Mouse (Mus musculus) liver, embryonic 15.5 days (tissue): ENCODE results near the gene Cacna1s. TPM values are rescaled to one million over a fixed set of nuclear protein-coding genes. Genes with fewer than 3 reads are reported as not detected.
A peak's percentile ranks its signal among the peaks of the same experiment; 100 is the strongest.

ENCODE experiments used
- ATAC-seq: fragments of 200-750 bp; cut with Nextera tagmentation; 2 replicates; pipeline ENCODE4 v1.8.0; 2017; ENCODE audit warnings: moderate number of reproducible peaks, mild to moderate bottlenecking, moderate library complexity; ENCODE audit not compliant: insufficient read depth
- H3K27ac ChIP-seq: fragments of 300-500 bp; sonication (generic); replicated peaks from 2 replicates; pipeline ENCODE4 v1.5.1; 2015; ENCODE audit warnings: mild to moderate bottlenecking, inconsistent platforms
- H3K27me3 ChIP-seq: fragments of 300-500 bp; sonication (generic); 2 replicates; pipeline ENCODE4 v1.6.1; 2015; ENCODE audit warnings: mild to moderate bottlenecking, inconsistent platforms
- H3K36me3 ChIP-seq: fragments of 300-500 bp; sonication (generic); replicated peaks from 2 replicates; pipeline ENCODE4 v1.6.1; 2015; ENCODE audit warnings: moderate library complexity, mild to moderate bottlenecking, inconsistent platforms
- H3K4me1 ChIP-seq: fragments of 300-500 bp; sonication (generic); replicated peaks from 2 replicates; pipeline ENCODE4 v1.6.1; 2015; ENCODE audit warnings: inconsistent platforms
- H3K4me2 ChIP-seq: fragments of 300-500 bp; sonication (generic); 2 replicates; pipeline ENCODE4 v1.6.1; 2015; ENCODE audit warnings: moderate library complexity, mild to moderate bottlenecking, inconsistent platforms
- H3K4me3 ChIP-seq: fragments of 300-500 bp; sonication (generic); replicated peaks from 2 replicates; pipeline ENCODE4 v1.5.1; 2015; ENCODE audit warnings: mild to moderate bottlenecking, inconsistent platforms
- H3K9ac ChIP-seq: fragments of 300-500 bp; sonication (generic); 2 replicates; pipeline ENCODE4 v1.6.1; 2015; ENCODE audit warnings: moderate library complexity, mild to moderate bottlenecking, inconsistent platforms
- H3K9me3 ChIP-seq: fragments of 300-500 bp; sonication (generic); replicated peaks from 2 replicates; pipeline ENCODE4 v1.6.1; 2016; ENCODE audit warnings: inconsistent platforms
- WGBS: fragments of 180-500 bp; shearing (Covaris S2); methylation state at CpG from one replicate; pipeline ENCODE4 v1.1.7; 2015; ENCODE audit warnings: mixed read lengths; ENCODE audit not compliant: insufficient replicate concordance; 5-methylcytosine and 5-hydroxymethylcytosine counted together
- polyA plus RNA-seq: library from polyadenylated mRNA; unstranded; fragments of >200 nt; fragmentation: Nextera tagmentation; extraction: Ambion mirVana; gene quantifications from 2 replicates; pipeline ENCODE4 v1.2.1, GENCODE M21; 2015

Cacna1s gene
- polyA plus RNA-seq, 1 experiment from 2014 or later = 0.52 TPM

DNA sequence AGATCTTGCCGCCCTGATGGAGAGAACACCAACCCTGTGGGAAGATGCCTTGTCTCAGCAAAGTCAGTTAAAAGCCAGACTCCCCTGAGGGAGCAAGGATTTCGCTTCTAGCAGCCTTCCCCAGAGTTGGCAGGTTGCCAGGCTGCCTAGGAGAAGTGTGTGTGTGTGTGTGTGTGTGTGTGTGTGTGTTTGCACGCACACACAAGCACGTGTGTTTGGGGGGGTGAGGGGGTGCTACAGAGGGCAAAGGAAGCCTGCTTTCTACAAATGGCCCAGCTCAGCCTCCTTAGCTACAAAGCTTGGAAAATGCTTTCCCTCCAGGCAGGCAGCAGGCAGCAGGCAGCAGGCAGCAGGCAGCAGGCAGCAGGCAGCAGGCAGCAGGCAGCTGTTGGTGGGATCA is 85.0 kb downstream of the Cacna1s start:
- ATAC-seq = no peak
- peaks cover 3% of the 10 kb centered on the region; the same call in 1 of the 2 replicates for H3K27me3 ChIP-seq
- peak overlapping the region; percentile 4; the same call in 1 of the 2 replicates for H3K4me2 ChIP-seq
- no peaks in the 10 kb centered on the region for H3K9me3 ChIP-seq
- H3K9ac ChIP-seq = peak overlapping the region; percentile 15; the same call in 1 of the 2 replicates
- 19% methylated on average over 4 of the region's 4 CpGs for WGBS
- peak overlapping the region; percentile 41; the same call in 1 of the 2 replicates for H3K27ac ChIP-seq
- H3K4me1 ChIP-seq = peaks cover 100% of the 10 kb centered on the region
- no peaks in the 10 kb centered on the region for H3K36me3 ChIP-seq
- H3K4me3 ChIP-seq = no peak overlapping the region

DNA sequence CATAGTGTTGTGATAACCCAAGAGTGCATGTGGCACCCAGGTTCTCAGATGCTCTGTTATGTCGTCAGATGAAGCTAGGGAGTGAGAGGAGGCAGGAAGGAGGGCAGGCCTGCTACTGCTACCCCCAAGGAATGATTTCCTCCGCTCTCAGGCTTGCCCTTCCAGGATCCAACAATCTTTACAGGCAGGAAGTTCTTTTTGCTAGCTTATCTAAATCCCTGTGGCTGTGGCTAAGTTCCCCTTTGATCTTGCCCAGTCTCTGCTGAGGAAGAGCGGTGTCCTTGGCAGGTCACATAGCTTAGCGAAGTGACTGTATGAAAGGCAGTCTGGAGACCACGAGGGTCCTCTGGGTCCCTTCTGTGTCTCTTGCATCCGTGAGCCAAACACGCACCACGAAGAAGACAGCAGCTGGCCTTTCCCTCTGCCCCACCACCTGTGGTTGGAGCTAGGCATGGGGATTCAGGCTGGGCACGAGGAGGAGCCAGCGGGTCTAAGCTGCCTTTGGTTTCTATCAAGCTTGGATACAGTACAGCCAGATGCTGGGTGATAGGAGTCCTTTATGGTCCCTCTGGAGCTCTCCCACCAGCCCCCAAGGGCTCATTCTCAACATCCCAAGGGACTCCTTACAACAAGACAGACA is 85.8 kb downstream of the Cacna1s start:
- 37% methylated on average over 10 of the region's 10 CpGs for WGBS
- H3K27ac ChIP-seq = peak overlapping the region; percentile 53; the same call in 1 of the 2 replicates
- no peak overlapping the region for H3K4me3 ChIP-seq
- H3K4me2 ChIP-seq = peak overlapping the region; percentile 10; the same call in 1 of the 2 replicates
- no peaks in the 10 kb centered on the region for H3K36me3 ChIP-seq
- peaks cover 94% of the 10 kb centered on the region for H3K4me1 ChIP-seq
- H3K9me3 ChIP-seq = no peaks in the 10 kb centered on the region
- no peak overlapping the region for H3K9ac ChIP-seq
- ATAC-seq = no peak
- H3K27me3 ChIP-seq = no peaks in the 10 kb centered on the region

DNA sequence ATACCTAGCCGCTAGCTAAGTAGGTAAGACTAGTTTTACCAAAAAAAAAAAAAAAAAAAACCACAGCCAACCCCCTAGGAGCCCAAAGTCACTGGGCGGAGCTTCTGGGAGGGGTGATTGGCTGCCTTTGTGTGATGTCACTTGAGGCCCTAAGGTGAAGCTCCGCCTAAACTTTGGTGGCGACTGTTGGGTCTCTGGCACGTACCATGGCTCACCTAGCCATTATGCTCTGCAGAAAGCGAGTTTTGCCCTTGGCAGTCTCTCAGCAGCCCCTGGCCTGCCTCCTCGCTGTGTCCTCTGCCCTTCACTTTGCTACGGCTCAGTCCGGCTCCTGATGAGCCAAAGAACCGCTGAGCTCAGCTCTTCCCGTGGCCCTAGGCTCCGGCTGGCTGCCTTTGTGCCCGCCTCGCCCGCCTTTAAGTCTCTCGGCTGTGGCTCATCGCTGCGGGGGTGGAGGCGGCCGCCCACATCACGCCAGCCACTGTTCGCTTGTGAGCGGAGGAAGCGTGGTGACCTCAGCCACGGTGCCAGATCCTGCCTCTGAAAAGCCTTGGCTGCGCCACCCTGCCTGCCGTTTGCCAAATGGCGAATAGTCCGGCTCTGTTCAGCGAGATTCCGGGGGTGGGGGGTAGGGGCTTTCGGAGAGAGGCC is 87.6 kb downstream of the Cacna1s start:
- H3K27me3 ChIP-seq = no peaks in the 10 kb centered on the region
- peak overlapping the region; percentile 92 for H3K27ac ChIP-seq
- ATAC-seq = peak; percentile 89
- peak overlapping the region; percentile 73 for H3K4me3 ChIP-seq
- no peaks in the 10 kb centered on the region for H3K36me3 ChIP-seq
- H3K9ac ChIP-seq = peak overlapping the region; percentile 84
- H3K9me3 ChIP-seq = no peaks in the 10 kb centered on the region
- peaks cover 76% of the 10 kb centered on the region for H3K4me1 ChIP-seq
- peak overlapping the region; percentile 93 for H3K4me2 ChIP-seq
- WGBS = under 1% methylated on average over 32 of the region's 32 CpGs

DNA sequence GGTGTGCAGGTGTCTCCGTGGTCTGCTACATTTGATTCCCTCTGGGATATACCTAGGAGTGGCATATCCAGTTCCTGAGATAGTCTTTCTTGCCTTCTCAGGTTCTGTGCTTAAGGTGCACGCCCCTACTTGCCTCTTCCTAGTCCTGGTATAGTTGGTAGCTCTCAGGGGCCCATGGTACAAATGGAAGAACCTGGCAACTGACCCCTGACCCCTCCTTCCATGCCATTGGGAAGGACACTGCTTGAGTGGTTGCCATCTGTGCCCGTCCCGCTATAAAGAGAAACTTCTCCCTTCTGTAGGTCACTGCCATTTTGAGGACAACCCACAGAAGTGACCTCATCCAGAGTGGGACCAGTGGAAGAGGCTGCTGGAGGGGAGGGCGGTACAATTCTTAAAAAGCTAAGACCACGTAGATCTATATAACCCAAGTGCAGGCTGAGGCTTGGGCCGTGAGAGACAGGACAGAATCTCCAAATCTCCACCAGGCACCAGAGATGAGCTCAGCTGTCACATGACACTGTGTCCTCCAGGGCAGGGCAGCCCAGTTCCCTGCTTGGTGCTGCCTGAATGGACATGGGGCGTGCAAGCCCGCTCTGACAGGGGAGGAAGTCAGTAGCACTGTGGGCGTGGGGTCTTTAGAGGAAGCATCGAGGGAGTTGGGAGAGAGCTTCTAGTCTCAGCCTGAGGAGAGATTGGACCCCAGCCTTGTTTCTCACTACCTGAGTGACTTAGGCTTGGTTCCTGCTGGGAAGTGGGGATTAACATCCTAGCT is 88.8 kb downstream of the Cacna1s start:
- Histone ChIP-seq H3K9ac (no peak overlapping the region), H3K27me3 (no peaks in the 10 kb centered on the region), H3K9me3 (no peaks in the 10 kb centered on the region), H3K4me2 (peak overlapping the region; percentile 93), H3K4me1 (peaks cover 71% of the 10 kb centered on the region), H3K4me3 (no peak overlapping the region), H3K27ac (peak overlapping the region; percentile 12; the same call in 1 of the 2 replicates), H3K36me3 (no peaks in the 10 kb centered on the region)
- WGBS = 61% methylated on average over 11 of the region's 11 CpGs
- ATAC-seq = no peak

DNA sequence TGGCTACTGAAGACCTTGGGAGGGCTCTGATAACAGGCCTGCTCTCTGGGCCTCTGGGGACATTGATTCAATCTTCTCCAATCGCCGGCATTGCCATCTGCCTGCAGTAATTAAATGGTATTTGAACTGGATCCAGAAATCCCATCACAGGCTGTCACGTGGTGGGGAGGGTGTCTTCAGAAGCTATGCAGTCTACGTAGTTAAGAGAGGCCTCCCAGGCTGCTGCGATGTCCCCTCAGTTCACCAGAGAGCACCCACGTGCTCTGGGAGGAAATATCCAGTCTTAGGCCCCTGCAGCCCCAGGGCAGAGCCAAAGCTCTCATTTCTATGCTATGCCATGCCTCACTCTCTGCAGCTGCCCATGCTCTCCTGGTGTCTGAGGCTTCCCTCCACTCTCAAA is 89.8 kb downstream of the Cacna1s start:
- 64% methylated on average over 6 of the region's 6 CpGs for WGBS

DNA sequence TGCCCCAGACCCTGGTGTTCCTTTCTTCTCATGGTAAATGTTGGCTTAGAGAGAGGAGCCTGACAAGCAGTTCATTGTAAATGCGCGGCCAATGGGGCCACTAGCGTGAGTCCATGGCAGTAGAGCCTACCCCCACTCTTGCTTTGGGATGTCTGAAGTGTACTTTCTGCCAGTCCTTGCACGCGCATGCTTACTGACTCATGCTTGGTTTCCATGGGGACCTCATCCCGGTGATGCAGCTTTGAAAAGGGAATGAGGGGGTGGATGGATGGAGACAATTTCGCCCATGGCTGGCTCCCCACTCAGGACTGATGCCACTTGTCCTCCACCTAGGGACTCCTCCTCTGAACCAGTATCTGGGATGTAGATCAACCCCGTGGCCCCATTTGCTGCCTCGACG is 91.0 kb downstream of the Cacna1s start:
- no peak for ATAC-seq

More for the DNA sequence above, 89.8 kb downstream of the Cacna1s start:
- Histone ChIP-seq H3K27ac (peak overlapping the region; percentile 12; the same call in 1 of the 2 replicates), H3K4me2 (no peak overlapping the region), H3K36me3 (no peaks in the 10 kb centered on the region), H3K9me3 (no peaks in the 10 kb centered on the region), H3K9ac (no peak overlapping the region), H3K4me1 (peaks cover 70% of the 10 kb centered on the region), H3K27me3 (no peaks in the 10 kb centered on the region), H3K4me3 (no peak overlapping the region)
- no peak for ATAC-seq

DNA sequence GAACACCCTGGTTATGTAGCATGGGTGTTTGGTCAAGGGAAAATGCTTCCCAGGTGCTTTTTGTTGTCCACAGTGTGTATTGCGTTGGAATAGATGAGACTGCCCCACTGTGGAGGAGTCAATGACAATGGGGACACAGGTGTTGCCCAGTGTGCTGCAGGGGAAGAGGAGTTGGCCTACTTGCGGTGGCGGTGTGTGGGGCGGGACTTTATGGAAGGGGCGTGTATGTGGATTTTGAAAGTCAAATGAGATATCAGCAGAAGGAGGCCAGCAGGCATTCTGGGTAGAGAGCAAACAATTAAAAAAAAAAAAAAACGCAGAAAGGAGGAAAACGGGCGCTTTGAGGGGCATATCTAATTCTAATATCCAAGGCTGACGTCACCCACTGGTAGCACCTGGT is 97.2 kb downstream of the Cacna1s start:
- no peak overlapping the region for H3K4me3 ChIP-seq

More for the DNA sequence above, 91.0 kb downstream of the Cacna1s start:
- H3K27me3 ChIP-seq = no peaks in the 10 kb centered on the region
- 81% methylated on average over 10 of the region's 10 CpGs for WGBS
- H3K4me3 ChIP-seq = no peak overlapping the region
- H3K9ac ChIP-seq = no peak overlapping the region
- peaks cover 58% of the 10 kb centered on the region for H3K4me1 ChIP-seq
- no peak overlapping the region for H3K27ac ChIP-seq
- H3K4me2 ChIP-seq = no peak overlapping the region
- no peaks in the 10 kb centered on the region for H3K36me3 ChIP-seq
- no peaks in the 10 kb centered on the region for H3K9me3 ChIP-seq

DNA sequence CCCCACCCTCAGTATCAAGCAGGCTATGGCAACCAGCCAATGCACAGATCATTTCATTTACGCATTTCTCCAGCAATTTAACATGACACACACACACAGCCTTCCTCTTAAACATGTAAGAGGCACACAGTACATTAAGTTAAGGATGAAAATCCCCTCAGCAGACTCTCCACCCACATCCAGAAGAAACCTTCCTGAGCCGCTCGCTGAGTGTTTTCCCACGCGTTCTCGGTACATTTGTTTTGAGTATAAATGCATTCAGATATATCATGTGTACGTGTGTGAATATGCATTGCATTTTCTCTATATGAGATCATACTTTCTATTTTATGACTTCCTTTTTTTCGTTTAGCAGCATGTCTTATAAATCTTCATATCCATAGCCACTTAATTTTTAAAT is 98.8 kb downstream of the Cacna1s start:
- H3K27ac ChIP-seq = no peak overlapping the region
- peaks cover 6% of the 10 kb centered on the region; the same call in 1 of the 2 replicates for H3K36me3 ChIP-seq
- H3K4me1 ChIP-seq = peaks cover 9% of the 10 kb centered on the region
- 78% methylated on average over 8 of the region's 8 CpGs for WGBS
- H3K4me2 ChIP-seq = no peak overlapping the region
- no peak overlapping the region for H3K9ac ChIP-seq
- ATAC-seq = no peak
- H3K9me3 ChIP-seq = no peaks in the 10 kb centered on the region
- H3K4me3 ChIP-seq = no peak overlapping the region
- no peaks in the 10 kb centered on the region for H3K27me3 ChIP-seq

More for the DNA sequence above, 97.2 kb downstream of the Cacna1s start:
- H3K9me3 ChIP-seq = no peaks in the 10 kb centered on the region
- no peak for ATAC-seq
- H3K27me3 ChIP-seq = no peaks in the 10 kb centered on the region
- H3K9ac ChIP-seq = no peak overlapping the region
- H3K27ac ChIP-seq = no peak overlapping the region
- H3K4me1 ChIP-seq = peaks cover 17% of the 10 kb centered on the region
- H3K4me2 ChIP-seq = no peak overlapping the region
- WGBS = 83% methylated on average over 9 of the region's 9 CpGs
- H3K36me3 ChIP-seq = peaks cover 6% of the 10 kb centered on the region; the same call in 1 of the 2 replicates

DNA sequence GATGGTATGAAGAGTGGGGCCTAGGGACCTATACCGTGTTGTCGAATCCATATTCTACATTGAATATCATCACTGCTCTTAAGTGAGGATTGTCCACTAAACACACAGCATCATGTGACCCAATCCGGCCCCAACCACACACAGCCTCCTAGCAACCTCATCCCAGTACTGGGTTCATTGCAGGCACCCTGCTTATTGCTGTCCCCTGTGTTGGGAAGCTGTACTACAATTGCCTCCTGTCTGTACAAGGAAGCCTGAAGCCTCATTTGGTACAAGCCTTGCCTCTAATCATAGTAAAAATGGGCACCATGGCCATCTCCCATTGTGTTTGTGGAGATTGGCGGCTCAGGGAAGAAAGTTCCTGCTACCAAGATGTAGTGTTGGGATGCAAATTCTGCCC is 103.8 kb downstream of the Cacna1s start:
- WGBS = 82% methylated on average over 4 of the region's 4 CpGs

DNA sequence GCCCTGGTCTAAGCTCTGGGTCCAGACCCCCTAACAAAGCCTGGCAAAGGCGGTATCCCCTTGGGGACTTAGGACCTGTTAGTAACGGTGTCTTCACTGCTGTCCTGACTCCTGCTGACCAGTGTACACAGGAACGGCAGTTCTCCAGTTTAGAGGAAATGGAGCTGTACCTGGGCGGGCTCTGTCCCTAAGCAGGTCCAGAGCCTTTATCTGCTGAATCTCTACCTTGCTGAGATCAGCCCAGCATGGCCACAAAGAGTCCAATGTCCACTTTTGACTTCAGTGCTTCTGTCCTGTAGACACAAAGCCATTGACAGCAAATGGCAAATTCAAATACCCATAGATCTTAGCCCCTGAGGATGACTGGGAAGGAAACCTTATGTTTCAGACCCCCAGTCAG is 104.4 kb downstream of the Cacna1s start:
- Histone ChIP-seq H3K4me2 (no peak overlapping the region), H3K27me3 (no peaks in the 10 kb centered on the region), H3K4me3 (no peak overlapping the region), H3K4me1 (no peaks in the 10 kb centered on the region), H3K9me3 (no peaks in the 10 kb centered on the region), H3K36me3 (peaks cover 11% of the 10 kb centered on the region; the same call in 1 of the 2 replicates), H3K9ac (no peak overlapping the region), H3K27ac (no peak overlapping the region)
- no peak for ATAC-seq
- 73% methylated on average over 4 of the region's 4 CpGs for WGBS

More for the DNA sequence above, 103.8 kb downstream of the Cacna1s start:
- H3K4me2 ChIP-seq = no peak overlapping the region
- H3K27ac ChIP-seq = no peak overlapping the region
- H3K27me3 ChIP-seq = no peaks in the 10 kb centered on the region
- peaks cover 11% of the 10 kb centered on the region; the same call in 1 of the 2 replicates for H3K36me3 ChIP-seq
- H3K9me3 ChIP-seq = no peaks in the 10 kb centered on the region
- no peak; the same call in 1 of the 2 replicates for ATAC-seq
- H3K9ac ChIP-seq = no peak overlapping the region
- no peak overlapping the region for H3K4me3 ChIP-seq
- H3K4me1 ChIP-seq = no peaks in the 10 kb centered on the region

DNA sequence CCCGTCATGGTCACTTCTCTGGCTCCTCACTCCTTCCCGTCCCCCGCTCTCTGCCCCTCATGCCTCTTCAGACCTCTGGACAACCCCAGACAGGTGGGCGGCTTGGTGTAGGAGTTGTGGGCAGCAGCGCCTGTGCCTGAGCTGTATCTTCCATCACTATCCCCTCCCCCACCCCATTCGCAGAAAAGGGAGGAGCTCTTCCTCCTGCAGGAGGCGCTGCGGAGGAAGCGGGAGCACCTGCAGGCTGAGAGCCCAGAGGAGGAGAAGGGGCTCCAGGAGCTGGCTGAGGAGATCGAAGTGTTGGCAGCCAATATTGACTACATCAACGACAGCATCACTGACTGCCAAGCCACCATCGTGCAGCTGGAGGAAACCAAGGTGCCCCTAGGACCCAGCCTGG is 107.3 kb downstream of the Cacna1s start:
- H3K27ac ChIP-seq = no peak overlapping the region
- peaks cover 10% of the 10 kb centered on the region; the same call in 1 of the 2 replicates for H3K36me3 ChIP-seq
- H3K4me2 ChIP-seq = no peak overlapping the region
- no peak overlapping the region for H3K9ac ChIP-seq
- 61% methylated on average over 12 of the region's 12 CpGs for WGBS
- no peak overlapping the region for H3K4me3 ChIP-seq
- ATAC-seq = no peak
- no peaks in the 10 kb centered on the region for H3K27me3 ChIP-seq
- H3K9me3 ChIP-seq = no peaks in the 10 kb centered on the region
- H3K4me1 ChIP-seq = no peaks in the 10 kb centered on the region
